Mouse (Mus musculus) midbrain, postnatal 0 days (tissue): ENCODE measurements around the gene Rpp38. TPM values are rescaled to one million over a fixed set of nuclear protein-coding genes. Genes with fewer than 3 reads are reported as not detected.

Experiments
- ATAC-seq: fragments of 200-750 bp; cut with Nextera tagmentation; 2 replicates; pipeline ENCODE4 v1.8.0; 2017; ENCODE audit warnings: moderate number of reproducible peaks, mild to moderate bottlenecking, moderate TSS enrichment, moderate library complexity; ENCODE audit not compliant: low FRiP score
- DNase-seq: peaks from one replicate; pipeline ENCODE4 v3.0.0-alpha.2; 2015; ENCODE audit warnings: low spot score
- H3K27ac ChIP-seq: fragments of 300-500 bp; sonication (generic); 2 replicates; pipeline ENCODE4 v1.5.1; 2014; ENCODE audit warnings: low read depth, mild to moderate bottlenecking, low read length, mixed read lengths
- H3K27me3 ChIP-seq: fragments of 300-500 bp; sonication (generic); 2 replicates; pipeline ENCODE4 v1.6.1; 2014; ENCODE audit warnings: low read length, control low read depth, mixed read lengths; ENCODE audit not compliant: insufficient read depth
- H3K36me3 ChIP-seq: fragments of 300-500 bp; sonication (generic); 2 replicates; pipeline ENCODE4 v1.6.1; 2014; ENCODE audit warnings: low read length, control low read depth, mixed read lengths; ENCODE audit not compliant: insufficient read depth
- H3K4me1 ChIP-seq: fragments of 300-500 bp; sonication (generic); 2 replicates; pipeline ENCODE4 v1.6.1; 2014; ENCODE audit warnings: mild to moderate bottlenecking, control low read depth, antibody characterized with exemption, low read length, mixed read lengths; ENCODE audit not compliant: insufficient read depth
- H3K4me2 ChIP-seq: fragments of 300-500 bp; sonication (generic); 2 replicates; pipeline ENCODE4 v1.6.1; 2014; ENCODE audit warnings: low read depth, mild to moderate bottlenecking, low read length, mixed read lengths; ENCODE audit not compliant: poor library complexity, severe bottlenecking
- H3K4me3 ChIP-seq: fragments of 300-500 bp; sonication (generic); 2 replicates; pipeline ENCODE4 v1.5.1; 2014; ENCODE audit warnings: low read depth, mild to moderate bottlenecking, low read length, moderate library complexity
- H3K9ac ChIP-seq: fragments of 300-500 bp; sonication (generic); replicated peaks from 2 replicates; pipeline ENCODE4 v1.6.1; 2014; ENCODE audit warnings: mild to moderate bottlenecking, low read length, moderate library complexity, mixed read lengths; ENCODE audit not compliant: poor library complexity, severe bottlenecking
- H3K9me3 ChIP-seq: fragments of 300-500 bp; sonication (generic); 2 replicates; pipeline ENCODE4 v1.6.1; 2016; ENCODE audit warnings: low read length, control low read depth
- CTCF ChIP-seq: IDR thresholded peaks from 2 replicates; pipeline ENCODE4 v1.5.1; 2016; ENCODE audit warnings: antibody characterized with exemption, mild to moderate bottlenecking
- WGBS: fragments of 180-500 bp; shearing (Covaris S2); extraction: QIAGEN DNeasy Blood & Tissue Kit; methylation state at CpG from one replicate; pipeline ENCODE4 v1.1.7; 2014; 5-methylcytosine and 5-hydroxymethylcytosine counted together
- polyA plus RNA-seq: library from polyadenylated mRNA; unstranded; fragments of >200 nt; fragmentation: Nextera tagmentation; extraction: Ambion mirVana; gene quantifications from 2 replicates; pipeline ENCODE4 v1.2.1, GENCODE M21; 2015
- total RNA-seq: library from RNA; depleted of rRNA; stranded (reverse); fragments of >200 nt; gene quantifications from 2 replicates; pipeline ENCODE4 v1.2.3, GENCODE M21; 2014

Gene Rpp38
- total and polyA plus RNA-seq, 2 experiments from 2014 or later: 7.3 to 8.5 TPM

GRCm38 (mm10) chr2:3353160-3353559 lies 20.7 kb upstream of the Rpp38 start:
- Histone ChIP-seq H3K9ac (no peak overlapping the region), H3K9me3 (no peaks in the 10 kb centered on the region), H3K36me3 (no peaks in the 10 kb centered on the region), H3K4me2 (no peak overlapping the region), H3K27me3 (no peaks in the 10 kb centered on the region), H3K27ac (no peak overlapping the region), H3K4me3 (no peak overlapping the region), H3K4me1 (no peaks in the 10 kb centered on the region)
- no peak for ATAC-seq
- DNase-seq: no peak
- no peak for TF ChIP-seq CTCF

- Histone ChIP-seq H3K27me3 (no peaks in the 10 kb centered on the region), H3K4me3 (no peak overlapping the region), H3K36me3 (no peaks in the 10 kb centered on the region), H3K4me2 (no peak overlapping the region), H3K4me1 (no peaks in the 10 kb centered on the region), H3K9me3 (no peaks in the 10 kb centered on the region), H3K9ac (no peak overlapping the region), H3K27ac (no peak overlapping the region)
- peak; percentile 88 for TF ChIP-seq CTCF
- DNase-seq (peak; percentile 79), ATAC-seq (no peak)
- 18% methylated on average over 3 of the region's 3 CpGs for WGBS
These were observed 16.5 kb upstream of the Rpp38 start for GRCm38 (mm10) chr2:3348919-3349318.

- Histone ChIP-seq H3K4me2 (no peak overlapping the region), H3K27ac (no peak overlapping the region), H3K9me3 (no peaks in the 10 kb centered on the region), H3K27me3 (no peaks in the 10 kb centered on the region), H3K4me3 (no peak overlapping the region), H3K36me3 (no peaks in the 10 kb centered on the region), H3K4me1 (no peaks in the 10 kb centered on the region), H3K9ac (no peak overlapping the region)
- 83% methylated on average over 4 of the region's 4 CpGs for WGBS
- no peak for DNase-seq
- ATAC-seq: no peak
- TF ChIP-seq CTCF: no peak
These were observed 16.0 kb upstream of the Rpp38 start for GRCm38 (mm10) chr2:3348422-3348821.

- Histone ChIP-seq H3K27ac (no peak within 1 kb of the TSS), H3K4me3 (peak within 1 kb of the TSS; percentile 40), H3K9ac (peak within 1 kb of the TSS; percentile 36; the same call in 1 of the 2 replicates), H3K27me3 (no peaks in the 10 kb centered on the region), H3K4me1 (no peaks in the 10 kb centered on the region), H3K36me3 (no peaks in the 10 kb centered on the region), H3K4me2 (peak within 1 kb of the TSS; percentile 73), H3K9me3 (no peaks in the 10 kb centered on the region)
- no peak for TF ChIP-seq CTCF
- DNase-seq (peak; percentile 85), ATAC-seq (no peak)
- 6% methylated on average over 20 of the region's 20 CpGs for WGBS
These were observed 3.3 kb upstream of the Rpp38 start, which contains the start of gene Acbd7 for GRCm38 (mm10) chr2:3335611-3336301. TSS of gene Acbd7 (plus strand) at chr2:3336168.

GRCm38 (mm10) chr2:3333761-3334160 lies 1.3 kb upstream of the Rpp38 start:
- Histone ChIP-seq H3K9me3 (no peaks in the 10 kb centered on the region), H3K4me1 (no peaks in the 10 kb centered on the region), H3K4me3 (no peak overlapping the region), H3K4me2 (no peak overlapping the region), H3K27ac (no peak overlapping the region), H3K36me3 (no peaks in the 10 kb centered on the region), H3K27me3 (no peaks in the 10 kb centered on the region), H3K9ac (no peak overlapping the region)
- ATAC-seq: no peak
- DNase-seq: no peak
- 94% methylated on average over 12 of the region's 12 CpGs for WGBS
- no peak for TF ChIP-seq CTCF

GRCm38 (mm10) chr2:3332056-3332455 lies 387 bp downstream of the Rpp38 start:
- 1% methylated on average over 20 of the region's 21 CpGs for WGBS
- Histone ChIP-seq H3K4me3 (peak overlapping the region; percentile 59), H3K9me3 (no peaks in the 10 kb centered on the region), H3K4me2 (peak overlapping the region; percentile 73), H3K4me1 (no peaks in the 10 kb centered on the region), H3K27me3 (no peaks in the 10 kb centered on the region), H3K9ac (peak overlapping the region; percentile 76), H3K36me3 (peaks cover 8% of the 10 kb centered on the region; the same call in 1 of the 2 replicates), H3K27ac (peak overlapping the region; percentile 86)
- DNase-seq: peak; percentile 73
- no peak for TF ChIP-seq CTCF
- ATAC-seq: no peak
